Mouse (Mus musculus): ENCODE data around the gene Vmn1r158. TPM values are rescaled to one million over a fixed set of nuclear protein-coding genes. Genes with fewer than 3 reads are reported as not detected.
"Not testable (repeated sequence)": the region's sequence is repeated elsewhere in the genome, so short reads cannot be mapped to it uniquely, and the experiment has no call there.

The Vmn1r158 gene
- not detected in 2 replicates for polyA plus RNA-seq (2016; fragmentation: Nextera tagmentation; extraction: Ambion mirVana)

DNA sequence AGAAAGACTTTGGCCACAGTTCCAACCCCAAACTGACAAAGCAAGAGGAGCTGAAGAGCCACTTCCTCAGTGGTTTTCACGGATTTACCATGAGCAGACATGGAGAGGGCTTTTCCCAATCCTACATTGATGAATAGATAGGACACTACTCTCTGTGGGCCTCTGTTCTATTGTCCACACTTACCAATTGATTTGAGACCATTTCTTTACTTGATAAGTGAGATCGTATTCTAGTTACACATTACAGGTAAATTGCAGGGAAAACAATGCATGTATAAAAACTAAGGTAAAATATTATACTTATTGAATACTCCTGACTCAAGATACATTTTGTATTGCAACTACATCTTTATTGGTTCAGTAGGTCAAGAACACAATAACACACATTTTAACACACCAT, at the start of gene Vmn1r158:
Vmn1r158 (minus strand) TSS at position 101 of the 400 bp plus-strand sequence.
- not testable (repeated sequence) for H3K4me3 ChIP-seq; H3K27ac ChIP-seq; DNase-seq (ENCODE audit: low spot score); H3K27me3 ChIP-seq (ENCODE audit: insufficient read depth, poor library complexity, severe bottlenecking); H3K36me3 ChIP-seq; H3K4me1 ChIP-seq
- H3K9me3 ChIP-seq, result peaks cover 12% of the 10 kb centered on the region
- WGBS, result 57% methylated on average over 2 of the region's 2 CpGs

DNA sequence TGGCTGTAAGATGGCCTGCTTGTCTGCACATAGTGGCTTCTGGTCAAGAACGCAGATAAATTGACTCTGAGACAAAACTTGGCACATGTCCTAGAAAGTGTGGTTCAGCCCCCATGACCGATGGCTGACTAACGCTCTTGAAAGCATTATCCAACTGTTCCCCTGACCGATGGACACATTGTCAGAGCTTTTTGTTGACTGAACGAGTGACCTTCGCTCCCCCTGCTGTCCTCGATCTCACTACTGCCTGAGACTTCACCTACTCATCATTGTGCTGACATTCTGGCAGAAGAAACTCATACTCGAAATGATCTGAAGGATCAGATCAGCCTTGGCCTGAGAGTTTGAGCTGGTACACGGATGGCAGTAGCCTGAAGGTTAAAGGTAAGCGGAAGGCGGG, 14.6 kb downstream of the Vmn1r158 start:
- H3K36me3 ChIP-seq; H3K27me3 ChIP-seq (ENCODE audit: insufficient read depth, poor library complexity, severe bottlenecking); DNase-seq (ENCODE audit: low spot score); H3K4me1 ChIP-seq; H3K4me3 ChIP-seq; H3K27ac ChIP-seq: not testable (repeated sequence)
- peaks cover 11% of the 10 kb centered on the region for H3K9me3 ChIP-seq
- 83% methylated on average over 7 of the region's 11 CpGs for WGBS

DNA sequence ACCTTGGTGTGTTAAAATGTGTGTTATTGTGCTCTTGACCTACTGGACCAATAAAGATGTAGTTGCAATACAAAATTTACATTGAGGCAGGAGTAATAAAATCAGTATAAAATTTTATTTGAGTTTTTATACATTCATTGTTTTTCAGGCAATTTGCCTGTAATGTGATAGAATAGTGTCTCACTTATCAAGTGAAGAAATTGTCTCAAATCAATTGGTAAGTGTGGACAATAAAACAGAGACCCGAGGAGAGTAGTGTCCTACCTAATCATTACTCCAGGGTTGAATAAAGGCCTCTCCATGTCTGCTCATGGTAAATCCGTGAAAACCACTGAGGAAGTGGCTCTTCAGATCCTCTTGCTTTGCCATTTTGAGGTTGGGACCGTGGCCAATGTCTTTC, 29.2 kb downstream of the Vmn1r158 start, which contains the start of gene Vmn1r157:
Vmn1r157 (plus strand) TSS at position 301 of the 400 bp plus-strand sequence.
- not testable (repeated sequence) for H3K4me1 ChIP-seq; H3K36me3 ChIP-seq; H3K27me3 ChIP-seq (ENCODE audit: insufficient read depth, poor library complexity, severe bottlenecking); DNase-seq (ENCODE audit: low spot score); H3K9me3 ChIP-seq; H3K27ac ChIP-seq; H3K4me3 ChIP-seq
- 23% methylated on average over 2 of the region's 3 CpGs for WGBS

Other genes starting within 250 kb of the Vmn1r158 start
- not detected in 2 replicates for gene Gm4201, start 225.4 kb downstream of the Vmn1r158 start, polyA plus RNA-seq (2016; fragmentation: Nextera tagmentation; extraction: Ambion mirVana)
- not detected in 2 replicates for gene Gm4565, start 202.7 kb downstream of the Vmn1r158 start, polyA plus RNA-seq (2016; fragmentation: Nextera tagmentation; extraction: Ambion mirVana)
- not detected in 2 replicates for gene Vmn1r155, start 132.8 kb downstream of the Vmn1r158 start, polyA plus RNA-seq (2016; fragmentation: Nextera tagmentation; extraction: Ambion mirVana)
- not detected in 2 replicates for gene Gm8693, start 98.5 kb downstream of the Vmn1r158 start, polyA plus RNA-seq (2016; fragmentation: Nextera tagmentation; extraction: Ambion mirVana)
- not detected in 2 replicates for gene Gm4567, start 71.1 kb downstream of the Vmn1r158 start, polyA plus RNA-seq (2016; fragmentation: Nextera tagmentation; extraction: Ambion mirVana)
- gene Vmn1r157, start 29.1 kb downstream of the Vmn1r158 start, polyA plus RNA-seq (2016; fragmentation: Nextera tagmentation; extraction: Ambion mirVana), result not detected in 2 replicates
- gene Vmn1r159, start 52.8 kb upstream of the Vmn1r158 start, polyA plus RNA-seq (2016; fragmentation: Nextera tagmentation; extraction: Ambion mirVana), result not detected in 2 replicates
- not detected in 2 replicates for gene Vmn1r160, start 80.4 kb upstream of the Vmn1r158 start, polyA plus RNA-seq (2016; fragmentation: Nextera tagmentation; extraction: Ambion mirVana)
- not detected in 2 replicates for gene Gm4214, start 193.9 kb upstream of the Vmn1r158 start, polyA plus RNA-seq (2016; fragmentation: Nextera tagmentation; extraction: Ambion mirVana)
- gene Gm4216, start 229.1 kb upstream of the Vmn1r158 start, polyA plus RNA-seq (2016; fragmentation: Nextera tagmentation; extraction: Ambion mirVana), result not detected in 2 replicates